Mouse (Mus musculus) heart, adult 2 months (tissue): ENCODE measurements around the gene Arhgef6.

ENCODE experiments used
- CTCF ChIP-seq: fragments of 200-600 bp; IDR thresholded peaks from 2 replicates; pipeline ENCODE4 v1.8.1; 2022; ENCODE audit warnings: antibody characterized with exemption, mild to moderate bottlenecking, moderate library complexity
- EP300 ChIP-seq: fragments of 200-500 bp; IDR thresholded peaks from 2 replicates; pipeline ENCODE4 v1.6.1; 2011; ENCODE audit warnings: low read depth, low read length, control low read depth; ENCODE audit not compliant: insufficient read depth
- POLR2A ChIP-seq: fragments of 200-500 bp; IDR thresholded peaks from 2 replicates; pipeline ENCODE4 v1.6.1; 2011; ENCODE audit warnings: mild to moderate bottlenecking, low read depth, low read length, control low read depth; ENCODE audit not compliant: insufficient read depth

- TF ChIP-seq POLR2A (no peak), CTCF (no peak), EP300 (no peak)
Observed at GRCm38 (mm10) chrX:57298946-57299345, 39.6 kb downstream of the Arhgef6 start.
